Mouse (Mus musculus) gastrocnemius, postnatal 36 days (tissue): ENCODE measurements at regions not wholly inside any gene's neighbourhood (a gene's known extent, or its start where the extent isn't known, plus 50 kb on each side); places are given as distances from the start of the nearest gene placed in this dataset.
"Not testable (repeated sequence)": the region's sequence is repeated elsewhere in the genome, so short reads cannot be mapped to it uniquely, and the experiment has no call there.

Experiments
- DNase-seq, 2 experiments: peaks; one replicate each; pipeline ENCODE4 v3.0.0; 2022
- intact Hi-C: fragments of 180-260 bp; cut with DNase I; formaldehyde crosslinking; loops from one replicate; pipeline ENCODE4 v1.15.1; 2025

DNA sequence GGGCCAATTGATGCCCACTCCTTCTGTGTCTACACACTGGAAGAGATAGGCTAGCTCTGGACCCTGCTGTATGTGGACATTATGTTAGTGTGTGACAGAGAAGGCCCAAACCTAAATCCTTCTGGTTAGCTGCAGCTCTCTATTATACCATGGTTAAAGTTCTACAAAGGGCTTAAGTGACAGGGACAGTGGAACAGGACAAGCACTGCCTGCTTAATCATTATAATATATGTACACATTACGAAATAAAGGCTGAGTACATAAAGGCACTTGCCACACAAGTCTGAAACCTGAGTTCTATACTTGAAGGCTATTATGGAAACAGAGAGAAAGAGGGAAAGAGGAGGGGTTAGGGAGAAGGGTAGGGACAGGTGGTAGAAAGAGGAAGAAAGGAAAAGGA lies 55.2 kb downstream of the Rdh14 start:
- intact Hi-C loops = no loop called here
- no peak for DNase-seq

- intact Hi-C loops = no loop called here
- no peak for DNase-seq
These were observed 67.5 kb downstream of the Rdh14 start for GRCm38 (mm10) chr12:10457960-10458655.

DNA sequence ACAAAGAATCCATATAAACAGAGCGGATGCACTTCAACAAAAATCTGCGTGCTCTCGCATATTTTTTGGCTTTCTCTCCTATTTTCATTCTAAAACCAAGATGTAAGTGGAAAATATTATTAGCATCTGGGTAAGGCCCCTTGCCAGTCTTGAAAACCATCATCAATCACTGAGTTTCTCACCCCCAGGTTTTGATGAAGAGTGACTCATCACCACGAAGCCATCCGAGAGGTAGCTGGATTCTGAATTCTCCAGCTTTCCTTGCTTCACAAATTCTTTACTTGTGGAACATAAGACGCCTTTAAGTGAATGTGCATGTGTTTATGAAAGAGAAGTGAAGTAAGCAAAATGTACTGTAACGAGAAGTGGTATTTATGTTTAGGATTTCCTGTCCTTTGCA lies 71.2 kb downstream of the Rdh14 start:
- intact Hi-C loops = no loop called here
- DNase-seq = no peak

DNA sequence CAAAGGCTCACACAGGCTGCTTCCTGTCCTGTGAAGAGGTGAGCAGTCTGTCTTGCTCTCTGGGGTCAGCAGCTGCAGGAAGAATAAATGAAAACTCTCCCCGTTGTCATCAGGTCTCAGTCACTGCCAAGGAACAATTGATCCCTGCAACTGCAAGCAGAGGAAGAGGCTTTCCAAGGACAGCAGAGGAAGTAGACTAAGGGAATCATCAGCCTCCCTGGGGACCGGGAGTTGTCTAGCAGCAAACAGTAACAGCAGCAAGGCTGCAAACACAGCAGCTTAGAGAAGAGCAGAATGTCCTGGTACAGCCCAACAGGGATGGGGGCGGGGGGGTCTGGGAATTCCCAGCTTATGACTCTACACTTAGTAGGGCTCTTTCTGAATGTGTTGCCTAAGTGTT lies 72.4 kb downstream of the Rdh14 start:
- intact Hi-C loops = no loop called here
- peak; percentile 29 to 74 for DNase-seq

- intact Hi-C loops = no loop called here
- DNase-seq = peak in 1 of 2 experiments; percentile 14
These were observed 83.4 kb downstream of the Rdh14 start for GRCm38 (mm10) chr12:10473986-10474385.

DNA sequence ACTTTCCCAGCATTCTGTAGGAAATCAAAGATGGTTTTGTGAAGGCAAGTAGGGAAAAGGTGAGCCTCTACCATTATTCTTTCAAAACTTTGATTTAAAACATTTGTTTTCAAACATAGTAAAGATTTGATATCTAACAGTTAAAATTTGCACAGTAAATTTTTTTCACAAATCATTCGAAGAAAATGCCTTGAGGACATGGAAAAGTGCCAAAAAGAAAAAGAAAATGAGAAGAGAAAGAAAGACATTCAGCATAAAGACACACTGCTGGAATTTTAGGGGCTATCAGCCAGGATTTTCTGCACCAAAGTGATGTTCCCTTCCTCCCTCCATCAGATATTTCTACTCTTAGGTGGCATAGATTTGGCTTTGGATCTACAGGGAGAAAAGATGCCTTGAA lies 90.2 kb downstream of the Rdh14 start:
- DNase-seq = no peak
- intact Hi-C loops = no loop called here

- intact Hi-C loops = no loop called here
- DNase-seq = no peak
These were observed 91.9 kb downstream of the Rdh14 start for GRCm38 (mm10) chr12:10482294-10483010.

DNA sequence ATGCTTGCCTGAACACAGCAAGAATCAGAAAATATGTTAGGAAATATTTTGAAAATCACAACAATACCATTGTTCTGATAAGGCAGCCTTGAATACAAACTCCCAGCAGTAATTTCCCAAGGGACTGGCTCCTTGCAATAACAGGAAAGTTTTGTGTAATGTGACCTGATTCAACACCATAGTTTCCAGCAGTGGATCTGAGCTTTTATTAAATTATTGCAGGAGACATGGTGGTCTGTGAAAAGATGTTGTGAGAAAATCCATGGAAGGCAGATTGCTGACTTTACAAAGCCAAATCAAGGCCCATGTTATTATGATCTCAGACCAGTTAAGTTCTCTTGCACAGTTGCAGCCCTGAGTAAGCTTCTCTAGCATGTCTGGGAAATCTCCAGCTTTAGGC lies 116.1 kb downstream of the Rdh14 start:
- intact Hi-C loops = no loop called here
- no peak for DNase-seq

GRCm38 (mm10) chr12:10513526-10513925 lies 123.0 kb downstream of the Rdh14 start:
- intact Hi-C loops = no loop called here

DNA sequence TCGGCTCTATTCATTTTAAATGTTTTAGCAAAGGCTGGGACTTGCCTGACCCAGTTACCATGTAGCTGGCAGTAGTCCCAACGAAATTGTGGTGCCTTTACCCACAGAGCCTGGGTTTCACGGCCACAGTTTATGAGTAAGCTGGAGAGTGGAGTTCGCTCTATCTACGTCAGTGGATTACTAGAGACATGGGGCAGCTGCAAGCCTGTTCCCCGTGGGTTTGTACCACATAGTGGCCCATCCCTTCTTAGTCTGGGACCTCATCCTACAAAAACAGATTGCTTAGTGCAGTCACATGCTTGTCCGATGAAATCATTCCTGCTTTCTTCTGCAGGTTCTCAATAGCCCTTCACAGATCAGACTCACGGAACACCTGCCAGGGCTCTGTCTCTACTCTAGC lies 123.7 kb downstream of the Rdh14 start:
- DNase-seq = peak; percentile 14 to 15
- intact Hi-C loops = no loop called here

More at GRCm38 (mm10) chr12:10513526-10513925, 123.0 kb downstream of the Rdh14 start:
- DNase-seq = no peak

DNA sequence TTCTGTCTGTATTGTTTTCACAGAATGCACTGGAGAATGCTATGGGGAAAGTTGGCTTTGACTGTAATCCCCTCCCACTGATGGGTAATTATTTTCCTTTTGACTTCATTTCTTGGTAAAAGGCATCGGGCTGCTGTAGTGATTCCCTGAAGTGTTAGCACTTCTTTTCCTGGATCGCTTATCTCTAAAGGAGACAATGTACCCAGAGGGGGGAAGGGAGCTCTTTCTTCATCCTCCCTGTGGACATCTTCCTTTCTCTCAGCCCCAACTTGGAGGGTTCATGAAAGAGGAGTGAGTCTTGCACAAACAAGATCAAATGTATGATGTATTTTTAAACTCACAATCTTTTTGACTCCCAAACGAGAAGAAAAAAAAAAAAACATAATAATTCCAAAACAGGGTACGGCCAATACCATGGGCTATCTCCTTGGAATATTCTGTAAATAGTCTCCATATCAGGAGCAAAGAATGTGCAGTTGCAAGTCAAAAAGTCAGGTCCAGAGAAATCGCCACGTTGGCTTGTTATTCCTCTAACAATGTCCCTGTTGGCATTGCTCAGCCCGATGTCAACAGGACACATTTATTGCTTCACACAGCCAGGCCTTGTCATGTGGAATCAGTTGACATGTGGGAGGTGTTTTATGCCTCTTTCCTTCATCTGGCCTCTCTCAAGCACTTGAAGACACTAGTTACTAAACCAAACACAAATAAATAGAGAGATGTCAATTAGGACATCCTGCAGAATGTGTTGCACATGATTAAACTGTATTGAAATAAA lies 134.1 kb downstream of the Rdh14 start:
- no peak for DNase-seq
- intact Hi-C loops = no loop called here

- intact Hi-C loops = no loop called here
- DNase-seq = no peak
These were observed 135.4 kb downstream of the Rdh14 start for GRCm38 (mm10) chr12:10525934-10526333.

- DNase-seq = no peak
- intact Hi-C loops = no loop called here
These were observed 138.5 kb downstream of the Rdh14 start for GRCm38 (mm10) chr12:10529077-10529476.

DNA sequence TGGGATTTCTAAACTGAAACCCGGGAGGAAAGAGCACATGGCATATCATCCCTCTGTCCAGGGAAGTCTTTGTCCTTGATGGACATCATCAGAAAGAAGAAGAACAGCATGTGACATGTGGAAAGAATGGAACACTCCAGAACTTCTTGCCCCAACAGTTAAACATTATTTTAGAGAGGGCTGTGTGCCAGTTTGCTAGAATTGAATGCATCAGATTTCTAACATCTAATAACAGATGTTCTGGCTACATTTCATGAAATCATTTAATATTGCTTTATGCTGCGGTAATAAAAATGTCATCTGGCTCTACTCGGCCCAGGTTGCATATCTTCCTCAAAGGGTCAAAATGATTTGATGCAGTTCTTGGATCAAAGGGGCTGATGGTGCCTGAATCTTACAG lies 140.4 kb downstream of the Rdh14 start:
- intact Hi-C loops = no loop called here

DNA sequence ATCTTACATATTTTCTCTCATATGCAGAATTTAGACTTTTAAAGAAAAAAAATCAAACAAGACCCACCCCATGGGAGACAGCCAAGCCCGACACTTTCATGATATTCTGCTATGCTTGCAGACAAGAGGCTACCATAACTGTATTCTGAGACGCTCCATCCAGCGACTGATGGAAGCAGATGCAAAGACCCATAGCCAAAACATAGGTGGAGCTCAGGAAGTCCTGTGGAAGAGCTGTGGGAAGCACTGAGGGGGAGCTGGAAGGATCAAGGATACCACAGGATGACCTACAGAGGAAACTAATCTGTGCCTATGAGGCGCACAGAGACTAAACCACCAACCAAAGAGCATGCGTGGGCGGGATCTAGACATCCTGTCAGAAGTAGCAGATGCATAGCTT lies 143.4 kb downstream of the Rdh14 start:
- DNase-seq = no peak
- intact Hi-C loops = no loop called here

More for the DNA sequence above, 140.4 kb downstream of the Rdh14 start:
- no peak for DNase-seq

DNA sequence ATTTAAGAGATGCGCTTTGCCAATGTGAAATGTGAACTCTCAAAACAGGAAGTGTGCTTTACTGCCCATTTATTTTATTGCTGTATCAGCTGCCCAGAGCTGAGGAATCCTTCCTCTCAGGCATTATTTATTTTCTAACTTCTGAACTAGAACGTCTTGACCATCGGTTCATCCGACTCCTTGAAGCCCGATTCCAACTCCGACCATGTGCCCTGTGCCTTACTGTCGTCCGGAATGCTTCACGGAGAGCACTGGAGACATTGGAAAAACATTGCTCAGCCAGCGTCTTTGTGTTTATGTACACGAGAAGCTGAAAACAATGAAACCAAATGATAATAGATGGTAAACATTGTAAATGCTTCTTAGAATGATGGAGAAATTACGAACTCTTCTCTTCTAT lies 145.7 kb downstream of the Rdh14 start:
- DNase-seq = no peak
- intact Hi-C loops = loop anchor here (5.0 kb wide), 1 partner anchor 1284 kb away; no protein-coding TSS in a partner anchor

DNA sequence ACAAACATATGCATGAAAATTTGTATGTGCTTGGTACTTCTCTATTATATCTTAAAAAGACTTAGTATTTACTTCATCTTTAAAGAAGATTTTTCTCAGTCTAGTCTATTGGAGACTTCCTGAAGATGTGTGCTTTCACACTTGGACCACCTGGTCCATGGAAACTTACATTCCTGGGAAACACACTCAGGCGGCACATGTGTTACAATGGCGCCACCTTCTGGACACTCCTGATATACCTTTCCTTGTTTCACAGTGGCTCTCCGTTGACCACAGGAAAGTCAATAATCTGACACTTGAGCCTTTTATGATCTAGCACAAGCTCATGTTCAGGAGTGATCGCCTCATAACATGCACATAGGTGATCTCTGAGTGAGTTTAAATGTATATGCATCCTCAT lies 146.5 kb downstream of the Rdh14 start:
- peak in 1 of 2 experiments; percentile 54 for DNase-seq
- intact Hi-C loops = loop anchor here (5.0 kb wide), 1 partner anchor 1285 kb away; no protein-coding TSS in a partner anchor

DNA sequence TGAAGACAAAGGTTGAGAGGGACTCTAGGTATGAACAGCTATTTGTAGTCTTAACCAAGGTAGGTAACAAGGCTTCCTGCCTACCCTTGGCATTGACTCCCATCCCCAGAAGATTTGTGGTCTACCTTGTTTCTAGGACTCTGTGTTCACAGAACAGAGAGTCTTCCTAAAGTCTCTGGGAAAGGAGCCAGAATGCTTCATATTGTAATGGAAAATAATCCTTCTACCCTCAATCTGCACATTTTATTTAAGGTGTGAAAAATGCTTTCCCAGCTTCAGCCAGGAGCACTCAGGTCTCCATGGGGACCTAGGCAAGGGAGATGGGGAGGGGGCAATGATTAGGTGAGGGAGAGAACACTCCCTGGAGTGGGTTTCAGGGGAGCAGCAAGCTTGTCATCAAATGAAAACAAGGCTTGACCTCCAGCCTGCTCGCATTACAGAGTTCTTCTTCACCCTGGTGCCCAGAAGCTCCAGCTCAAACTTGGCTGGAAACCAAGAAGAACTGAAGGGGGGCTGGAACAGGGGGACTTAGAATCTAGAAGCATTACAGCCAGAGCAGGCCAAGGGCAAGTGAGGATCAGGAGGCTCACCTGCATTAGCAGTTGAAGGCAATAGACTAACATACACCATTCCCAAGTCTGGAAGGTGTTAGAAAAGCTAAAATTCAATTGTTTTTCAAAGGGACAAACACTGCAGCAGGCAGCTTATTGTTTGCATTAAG lies 159.1 kb downstream of the Rdh14 start:
- intact Hi-C loops = no loop called here
- DNase-seq = no peak

- DNase-seq = not testable (repeated sequence)
These were observed 164.1 kb downstream of the Rdh14 start for GRCm38 (mm10) chr12:10554701-10555100.

GRCm38 (mm10) chr12:10562966-10563365 lies 172.4 kb downstream of the Rdh14 start:
- intact Hi-C loops = no loop called here
- no peak for DNase-seq

More at GRCm38 (mm10) chr12:10554701-10555100, 164.1 kb downstream of the Rdh14 start:
- intact Hi-C loops = not testable (repeated sequence)

DNA sequence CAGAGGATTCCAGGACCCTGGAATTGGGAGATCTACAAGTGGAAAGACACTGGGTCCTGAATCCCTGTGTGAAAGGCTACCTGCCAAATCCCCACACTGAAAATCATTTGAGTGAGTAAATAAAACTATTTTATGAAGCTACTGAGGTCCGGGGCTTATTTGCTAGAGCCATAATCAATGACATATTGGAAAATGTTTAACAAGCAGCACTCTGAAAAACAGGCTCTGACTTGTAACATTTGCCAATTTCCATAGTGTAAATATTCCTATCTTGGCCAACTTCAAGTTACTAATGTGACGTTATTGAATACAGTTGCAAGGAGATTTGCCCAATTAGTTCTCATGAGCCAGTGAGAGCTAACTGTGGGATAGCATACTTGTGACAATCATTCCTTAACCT lies 177.3 kb downstream of the Rdh14 start:
- no peak for DNase-seq
- intact Hi-C loops = no loop called here
